Mouse (Mus musculus): ENCODE measurements at regions not wholly inside any gene's neighbourhood (a gene's known extent, or its start where the extent isn't known, plus 50 kb on each side); places are given as distances from the start of the nearest gene placed in this dataset.

DNA sequence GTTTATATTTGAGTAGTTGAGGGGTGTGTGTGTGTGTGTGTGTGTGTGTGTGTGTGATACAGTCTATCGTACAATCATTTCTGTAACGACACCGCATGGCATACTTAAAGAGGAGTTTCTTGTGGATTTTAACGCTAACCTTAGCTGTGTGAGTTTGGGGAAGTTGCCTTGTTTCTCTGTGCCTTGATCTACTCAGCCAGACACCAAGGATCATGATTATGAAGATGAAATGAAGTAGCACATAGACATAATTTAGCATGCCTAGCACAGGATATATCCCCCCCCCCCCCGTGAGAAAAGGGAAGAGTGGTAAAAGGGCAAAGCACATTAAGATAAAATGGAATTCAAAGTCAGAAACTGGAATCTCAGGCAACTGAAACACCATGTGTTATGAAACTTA lies 75.6 kb upstream of the Slc38a2 start:
- DNase-seq (ENCODE audit: inconsistent age in 2 of 2, low spot score in 1 of 2) = no peak

DNA sequence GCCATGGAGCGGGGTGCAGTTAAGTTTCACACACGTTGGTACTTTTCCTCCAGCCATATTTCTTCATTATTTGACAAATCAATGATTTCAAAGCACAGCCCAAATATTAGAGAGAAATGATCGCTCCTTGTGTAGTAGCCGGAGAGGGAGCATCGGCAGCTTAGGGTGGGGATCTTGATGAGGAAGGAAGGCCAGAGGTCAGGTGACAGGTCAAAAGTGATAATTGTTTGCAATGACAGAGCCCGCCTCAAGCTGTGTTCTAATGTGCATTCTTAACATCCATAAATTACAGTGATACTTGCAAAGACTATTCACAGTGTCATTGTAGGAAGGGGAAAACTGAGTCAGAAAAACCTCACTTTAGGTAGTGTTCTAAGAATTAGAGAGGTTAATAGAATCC lies 75.1 kb upstream of the Slc38a2 start:
- DNase-seq (ENCODE audit: inconsistent age in 2 of 2, low spot score in 1 of 2) = no peak

- DNase-seq (ENCODE audit: inconsistent age in 2 of 2, low spot score in 1 of 2) = peak in 1 of 2 experiments; percentile 34
Observed at GRCm38 (mm10) chr15:96773656-96774055, 74.1 kb upstream of the Slc38a2 start.

DNA sequence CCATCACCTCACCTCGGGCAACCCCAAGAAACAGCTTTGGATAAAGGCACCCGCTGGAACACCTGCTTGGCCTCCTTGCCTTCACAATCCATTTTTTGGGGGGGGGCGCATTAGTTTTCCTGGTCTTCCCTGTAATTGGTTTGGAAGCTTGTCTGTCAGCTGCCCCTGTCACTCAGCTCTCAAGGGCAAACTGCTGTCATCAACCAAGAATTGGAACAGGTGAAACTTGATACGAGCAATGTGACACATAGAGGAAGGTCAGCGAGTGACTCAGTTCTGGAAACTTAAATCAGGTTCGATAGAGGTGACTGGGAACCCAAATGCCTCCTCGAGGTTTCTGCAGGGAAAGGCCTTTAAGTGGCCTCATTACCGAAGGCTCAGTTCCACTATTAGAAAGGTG lies 73.2 kb upstream of the Slc38a2 start:
- peak in 1 of 2 experiments; percentile 46 for DNase-seq (ENCODE audit: inconsistent age in 2 of 2, low spot score in 1 of 2)

GRCm38 (mm10) chr15:96770786-96771185 lies 71.3 kb upstream of the Slc38a2 start:
- DNase-seq (ENCODE audit: inconsistent age in 2 of 2, low spot score in 1 of 2) = no peak

DNA sequence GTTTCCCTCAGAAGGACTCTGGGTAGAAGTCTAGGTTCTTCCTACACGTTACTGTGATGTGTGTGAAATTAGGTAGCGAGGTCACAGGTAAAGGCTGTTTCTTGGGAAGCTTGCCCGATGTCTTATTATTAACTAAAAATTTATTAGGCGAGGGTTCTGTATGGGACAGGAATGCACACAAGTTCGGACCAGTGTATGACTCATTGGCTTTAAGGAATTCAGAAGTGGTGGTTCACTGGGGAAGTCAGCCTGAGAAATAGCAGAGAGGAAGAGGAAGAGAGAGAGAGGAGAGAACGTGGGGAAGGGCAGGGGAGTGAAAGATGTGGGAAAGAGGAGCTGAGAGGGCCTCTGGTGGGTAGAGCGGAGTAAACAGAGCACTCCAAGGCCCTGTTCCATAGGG lies 70.8 kb upstream of the Slc38a2 start:
- no peak for DNase-seq (ENCODE audit: inconsistent age in 2 of 2, low spot score in 1 of 2)

DNA sequence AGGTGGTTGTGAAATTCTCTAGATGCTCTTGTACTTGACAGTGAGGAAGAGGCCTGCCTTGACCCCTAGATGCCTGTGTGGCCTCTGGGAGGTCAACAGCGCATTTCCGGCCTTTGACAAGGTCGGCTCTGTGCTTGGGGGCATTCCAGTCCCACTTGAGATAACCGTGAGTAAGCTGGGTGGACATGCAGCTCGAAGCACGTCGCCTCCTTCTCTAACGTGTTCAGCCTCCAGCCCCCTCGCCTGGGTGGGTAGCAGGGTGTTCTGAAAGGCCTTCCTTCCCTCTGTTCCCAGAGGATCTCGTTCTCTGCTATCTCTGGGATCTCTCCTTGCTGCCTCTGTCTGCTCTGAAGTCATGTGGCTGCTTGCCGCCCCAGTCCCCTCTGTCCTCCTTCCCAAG lies 70.2 kb upstream of the Slc38a2 start:
- peak in 1 of 2 experiments; percentile 36 for DNase-seq (ENCODE audit: inconsistent age in 2 of 2, low spot score in 1 of 2)

DNA sequence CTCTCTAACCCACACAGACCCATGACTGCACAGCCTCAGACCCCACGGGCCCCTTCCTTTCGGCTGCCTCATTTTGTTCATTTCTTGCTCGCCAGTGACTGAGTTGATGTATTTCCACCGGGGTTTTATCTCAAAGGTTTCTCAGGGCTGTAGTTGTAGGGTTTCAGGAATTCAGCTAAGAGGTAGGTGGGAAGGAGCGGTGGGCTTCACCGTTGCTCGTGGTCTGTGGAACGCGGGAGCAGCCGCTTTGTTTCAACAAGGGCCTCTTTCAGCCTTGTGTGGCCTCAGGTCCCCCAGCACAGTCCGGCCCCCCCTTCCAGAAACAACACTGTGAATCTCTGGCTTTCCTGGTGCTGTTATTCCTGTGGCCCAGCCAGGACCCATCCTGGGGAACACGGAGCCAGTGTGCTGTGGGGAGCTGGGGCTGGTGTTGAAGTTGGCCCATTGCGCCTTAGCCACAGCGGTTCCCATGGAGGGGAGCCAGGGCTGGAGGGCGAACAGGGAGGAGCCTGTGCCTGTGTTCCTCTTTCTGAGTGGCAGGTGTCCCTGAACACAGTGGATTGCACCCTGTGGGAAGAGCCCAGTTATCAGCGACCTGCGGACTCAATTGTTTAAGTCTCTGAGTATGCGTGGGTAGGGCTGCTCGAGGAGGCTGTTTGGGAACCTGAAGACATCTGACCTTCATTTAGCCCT lies 68.9 kb upstream of the Slc38a2 start:
- peak in 1 of 2 experiments; percentile 29 for DNase-seq (ENCODE audit: inconsistent age in 2 of 2, low spot score in 1 of 2)

DNA sequence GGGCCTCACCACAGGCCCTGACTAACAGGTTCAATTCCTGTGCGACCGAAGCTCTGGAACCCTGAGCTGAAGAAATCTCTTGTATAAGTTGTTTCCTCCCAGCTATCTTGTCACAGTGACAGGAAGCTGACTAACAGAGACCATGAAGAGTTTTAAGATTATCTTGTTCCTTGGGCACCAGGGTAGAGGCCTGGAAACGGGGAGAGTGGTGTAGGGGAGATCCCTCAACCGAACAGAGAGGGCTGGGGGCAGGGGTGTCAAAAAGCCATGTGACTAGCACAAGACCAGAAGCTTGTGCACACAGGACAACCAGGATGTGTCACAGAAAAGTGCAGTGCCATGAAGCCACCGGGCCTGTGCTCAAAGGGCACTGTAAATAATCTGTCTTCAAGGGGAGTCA lies 67.7 kb upstream of the Slc38a2 start:
- DNase-seq (ENCODE audit: inconsistent age in 2 of 2, low spot score in 1 of 2) = no peak

DNA sequence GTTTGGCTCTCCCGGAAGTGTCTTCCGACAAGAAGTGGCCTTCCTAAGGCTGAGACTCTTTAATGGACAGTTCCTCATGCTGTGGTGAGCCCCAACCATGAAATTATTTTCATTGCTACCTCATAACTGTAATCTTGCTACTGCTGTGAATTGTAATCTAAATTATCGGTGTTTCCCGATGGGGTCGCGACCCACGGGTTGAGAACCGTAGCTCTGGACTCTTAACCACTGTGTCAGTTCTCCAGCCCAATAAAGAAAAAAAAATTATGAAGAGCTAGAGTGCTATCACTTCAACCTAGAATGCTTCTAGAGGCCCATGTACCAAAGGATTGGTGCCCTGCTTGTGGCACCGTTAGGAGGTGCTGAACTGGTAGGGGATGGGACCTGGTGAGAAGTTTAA lies 66.7 kb upstream of the Slc38a2 start:
- no peak for DNase-seq (ENCODE audit: inconsistent age in 2 of 2, low spot score in 1 of 2)

DNA sequence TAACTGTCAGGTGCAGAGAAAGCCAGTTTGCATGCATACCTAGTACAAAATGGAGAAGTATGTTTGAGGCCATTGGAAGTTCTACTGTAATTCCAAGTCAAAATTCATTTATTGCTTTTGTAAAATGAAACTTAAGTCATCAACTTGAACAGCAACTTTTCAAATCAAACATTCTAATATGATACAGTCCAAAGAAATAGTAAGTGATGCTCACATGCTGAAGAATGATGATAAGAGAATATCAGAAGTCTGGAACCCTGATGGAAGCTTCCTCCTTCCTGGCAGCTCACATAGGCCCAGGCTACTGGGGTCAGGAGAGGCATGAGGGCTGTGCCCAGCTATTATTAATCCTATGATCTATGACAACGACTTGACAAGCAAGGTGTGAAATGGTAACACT lies 64.1 kb upstream of the Slc38a2 start:
- no peak for DNase-seq (ENCODE audit: inconsistent age in 2 of 2, low spot score in 1 of 2)

GRCm38 (mm10) chr15:96759078-96759995 lies 59.8 kb upstream of the Slc38a2 start:
- no peak for DNase-seq (ENCODE audit: inconsistent age in 2 of 2, low spot score in 1 of 2)

- DNase-seq (ENCODE audit: inconsistent age in 2 of 2, low spot score in 1 of 2) = peak in 1 of 2 experiments; percentile 34
Observed at GRCm38 (mm10) chr15:96757446-96758198, 58.1 kb upstream of the Slc38a2 start.

- DNase-seq (ENCODE audit: inconsistent age in 2 of 2, low spot score in 1 of 2) = no peak
Observed at GRCm38 (mm10) chr15:96756456-96756855, 56.9 kb upstream of the Slc38a2 start.

- no peak for DNase-seq (ENCODE audit: inconsistent age in 2 of 2, low spot score in 1 of 2)
Observed at GRCm38 (mm10) chr15:96755951-96756350, 56.4 kb upstream of the Slc38a2 start.

GRCm38 (mm10) chr15:96755322-96755942 lies 55.9 kb upstream of the Slc38a2 start:
- no peak for DNase-seq (ENCODE audit: inconsistent age in 2 of 2, low spot score in 1 of 2)

- no peak for DNase-seq (ENCODE audit: inconsistent age in 2 of 2, low spot score in 1 of 2)
Observed at GRCm38 (mm10) chr15:96754079-96754478, 54.5 kb upstream of the Slc38a2 start.

DNA sequence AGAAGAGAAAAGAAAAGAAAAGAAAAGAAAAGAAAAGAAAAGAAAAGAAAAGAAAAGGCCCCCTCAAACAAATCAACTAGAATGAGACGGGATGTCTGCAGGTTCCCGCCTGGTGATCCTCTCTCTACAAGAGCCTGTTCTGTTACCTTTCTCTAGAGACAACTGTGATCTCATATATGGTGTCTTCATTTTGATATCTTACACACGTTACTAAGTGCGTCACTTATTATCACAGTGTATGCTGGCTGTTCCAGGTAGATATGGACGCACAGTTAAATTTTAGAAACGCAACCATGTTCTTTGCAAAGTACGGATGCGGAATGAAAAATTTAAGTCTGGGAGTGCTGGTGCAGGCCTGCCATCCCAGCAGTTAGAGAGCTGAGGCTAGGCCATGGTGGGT lies 53.2 kb upstream of the Slc38a2 start:
- no peak for DNase-seq (ENCODE audit: inconsistent age in 2 of 2, low spot score in 1 of 2)

DNA sequence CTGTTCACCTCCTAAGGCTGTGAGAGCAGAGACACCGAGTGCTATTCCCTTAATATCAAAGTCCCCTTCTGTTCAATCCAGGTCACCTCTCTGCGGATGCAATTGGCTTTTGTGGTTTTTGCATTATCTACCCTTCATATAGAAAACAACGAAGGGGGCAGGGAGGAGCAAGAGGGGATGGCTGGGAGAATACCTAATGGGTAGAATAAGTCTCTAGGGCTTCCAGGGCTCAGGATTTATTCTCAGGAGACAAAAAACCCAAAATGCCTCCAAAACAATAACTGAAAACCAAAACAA lies 52.5 kb upstream of the Slc38a2 start:
- no peak for DNase-seq (ENCODE audit: inconsistent age in 2 of 2, low spot score in 1 of 2)

DNA sequence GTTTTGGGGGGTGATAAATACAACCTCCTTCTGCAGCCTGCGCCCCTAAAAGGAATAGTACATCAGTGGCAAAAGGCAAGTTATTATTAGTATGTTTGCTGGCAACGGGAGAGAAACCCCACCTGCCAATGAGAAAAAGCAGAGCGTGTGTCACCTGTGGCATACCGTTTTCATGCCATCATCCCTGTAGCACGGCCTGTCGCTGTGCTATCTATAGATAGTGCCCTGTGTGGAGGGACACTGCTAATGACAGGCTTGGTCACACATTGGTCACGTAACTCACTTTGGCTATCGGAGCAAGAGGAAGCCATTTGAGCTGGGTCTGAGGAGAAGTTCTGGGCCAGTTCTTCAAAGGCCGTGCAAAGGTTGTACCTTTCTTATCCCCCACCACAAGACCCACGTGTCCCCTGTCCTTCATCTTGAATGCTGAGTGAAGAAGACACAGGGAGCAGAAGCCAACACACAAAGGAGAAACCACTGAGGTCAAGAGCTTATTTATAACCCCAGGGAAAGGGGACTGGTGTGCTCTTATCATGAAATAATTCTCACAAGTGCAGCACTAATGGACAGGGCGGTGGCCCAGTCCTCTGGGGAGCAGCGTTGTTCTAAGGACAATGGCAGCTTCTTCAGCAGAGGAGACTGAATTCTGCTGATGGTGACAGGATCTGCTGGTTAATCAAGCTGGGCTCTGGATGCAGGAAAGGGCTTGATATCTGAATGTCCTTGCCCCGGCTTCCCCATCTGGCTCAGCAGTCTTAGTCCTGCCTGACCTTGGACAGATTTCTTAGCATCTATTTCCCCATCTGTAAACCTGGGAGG lies 51.9 kb upstream of the Slc38a2 start:
- DNase-seq (ENCODE audit: inconsistent age in 2 of 2, low spot score in 1 of 2) = no peak

All from adrenal gland, adult (tissue).